Mouse (Mus musculus) small intestine, adult 2 months (tissue): ENCODE data around the gene Acvr1b. TPM values are rescaled to one million over a fixed set of nuclear protein-coding genes. Genes with fewer than 3 reads are reported as not detected.

ENCODE experiments used
- H3K27ac ChIP-seq: fragments of 200-500 bp; 2 replicates; pipeline ENCODE4 v1.5.1; 2012; ENCODE audit warnings: low read depth, low read length, control low read depth, inconsistent platforms; ENCODE audit not compliant: insufficient read depth
- H3K27me3 ChIP-seq: fragments of 200-500 bp; 2 replicates; pipeline ENCODE4 v1.6.1; 2012; ENCODE audit warnings: mild to moderate bottlenecking, moderate library complexity, low read length, inconsistent platforms; ENCODE audit not compliant: control insufficient read depth, insufficient read depth
- H3K36me3 ChIP-seq: fragments of 200-500 bp; 2 replicates; pipeline ENCODE4 v1.6.1; 2012; ENCODE audit warnings: mild to moderate bottlenecking, low read length, control low read depth, inconsistent platforms; ENCODE audit not compliant: control insufficient read depth, insufficient read depth
- H3K4me1 ChIP-seq: fragments of 200-500 bp; 2 replicates; pipeline ENCODE4 v1.6.1; 2012; ENCODE audit warnings: low read length, inconsistent platforms, mixed read lengths; ENCODE audit not compliant: control insufficient read depth, insufficient read depth, insufficient read length
- H3K4me3 ChIP-seq: fragments of 200-500 bp; 2 replicates; pipeline ENCODE4 v1.5.1; 2012; ENCODE audit warnings: low read depth, mild to moderate bottlenecking, control low read depth, inconsistent platforms, low read length, moderate library complexity
- CTCF ChIP-seq: fragments of 200-500 bp; IDR thresholded peaks from 2 replicates; pipeline ENCODE4 v1.5.1; 2012; ENCODE audit warnings: low read depth, mild to moderate bottlenecking, control low read depth, inconsistent platforms, low read length, moderate library complexity, mixed read lengths; ENCODE audit not compliant: insufficient replicate concordance, insufficient read length; ENCODE audit errors: extremely low read depth
- POLR2A ChIP-seq: fragments of 200-500 bp; IDR thresholded peaks from 2 replicates; pipeline ENCODE4 v1.6.1; 2012; ENCODE audit warnings: low read depth, mild to moderate bottlenecking, control low read depth, inconsistent platforms, low read length, moderate library complexity
- WGBS: fragments of 180-500 bp; shearing (Covaris S2); methylation state at CpG from one replicate; pipeline ENCODE4 v1.1.7; 2018; 5-methylcytosine and 5-hydroxymethylcytosine counted together
- polyA plus RNA-seq: library from polyadenylated mRNA; depleted of rRNA; stranded (reverse); fragments of >200 nt; gene quantifications from 2 replicates; pipeline ENCODE4 v1.2.3, GENCODE M21; 2012

Gene Acvr1b
- polyA plus RNA-seq, 1 experiment = 46.0 TPM

GRCm38 (mm10) chr15:101167553-101167952 is 6.3 kb upstream of the Acvr1b start:
- H3K4me1 ChIP-seq = peaks cover 21% of the 10 kb centered on the region; the same call in 1 of the 2 replicates
- no peaks in the 10 kb centered on the region for H3K36me3 ChIP-seq
- H3K4me3 ChIP-seq = peak overlapping the region; percentile 23; the same call in 1 of the 2 replicates
- TF ChIP-seq CTCF = no peak
- no peak for TF ChIP-seq POLR2A
- H3K27me3 ChIP-seq = no peaks in the 10 kb centered on the region
- peak overlapping the region; percentile 60 for H3K27ac ChIP-seq
- 30% methylated on average over 11 of the region's 11 CpGs for WGBS

- Histone ChIP-seq H3K4me3 (no peak overlapping the region), H3K36me3 (no peaks in the 10 kb centered on the region), H3K27me3 (no peaks in the 10 kb centered on the region), H3K27ac (no peak overlapping the region), H3K4me1 (peaks cover 13% of the 10 kb centered on the region; the same call in 1 of the 2 replicates)
- TF ChIP-seq CTCF (no peak), POLR2A (no peak)
- WGBS = 89% methylated on average over 5 of the region's 5 CpGs
Observed at GRCm38 (mm10) chr15:101169910-101170309, 4.0 kb upstream of the Acvr1b start.

GRCm38 (mm10) chr15:101170413-101170980 is 3.4 kb upstream of the Acvr1b start:
- TF ChIP-seq POLR2A (no peak), CTCF (no peak)

GRCm38 (mm10) chr15:101171272-101171671 is 2.6 kb upstream of the Acvr1b start:
- H3K4me1 ChIP-seq = peaks cover 8% of the 10 kb centered on the region; the same call in 1 of the 2 replicates
- no peak for TF ChIP-seq CTCF
- no peak for TF ChIP-seq POLR2A
- WGBS = 91% methylated on average over 4 of the region's 4 CpGs
- H3K36me3 ChIP-seq = no peaks in the 10 kb centered on the region
- H3K27ac ChIP-seq = no peak overlapping the region
- no peaks in the 10 kb centered on the region for H3K27me3 ChIP-seq
- H3K4me3 ChIP-seq = no peak overlapping the region

More at GRCm38 (mm10) chr15:101170413-101170980, 3.4 kb upstream of the Acvr1b start:
- 94% methylated on average over 10 of the region's 10 CpGs for WGBS
- Histone ChIP-seq H3K36me3 (no peaks in the 10 kb centered on the region), H3K4me1 (peaks cover 13% of the 10 kb centered on the region; the same call in 1 of the 2 replicates), H3K4me3 (no peak overlapping the region), H3K27me3 (no peaks in the 10 kb centered on the region), H3K27ac (no peak overlapping the region)

GRCm38 (mm10) chr15:101172016-101172415 is 1.9 kb upstream of the Acvr1b start:
- Histone ChIP-seq H3K36me3 (no peaks in the 10 kb centered on the region), H3K4me3 (no peak overlapping the region), H3K27ac (no peak overlapping the region), H3K4me1 (peaks cover 5% of the 10 kb centered on the region; the same call in 1 of the 2 replicates), H3K27me3 (no peaks in the 10 kb centered on the region)
- TF ChIP-seq CTCF (no peak), POLR2A (no peak)
- 70% methylated on average over 2 of the region's 2 CpGs for WGBS

- WGBS = 2% methylated on average over 46 of the region's 46 CpGs
- no peaks in the 10 kb centered on the region; the same call in 1 of the 2 replicates for H3K36me3 ChIP-seq
- H3K27me3 ChIP-seq = no peaks in the 10 kb centered on the region
- H3K4me3 ChIP-seq = peak overlapping the region; percentile 99
- peaks cover 12% of the 10 kb centered on the region for H3K4me1 ChIP-seq
- H3K27ac ChIP-seq = peak overlapping the region; percentile 86
- TF ChIP-seq CTCF (no peak), POLR2A (no peak)
Observed at GRCm38 (mm10) chr15:101174294-101175130, 645 bp downstream of the Acvr1b start.

- TF ChIP-seq CTCF = no peak
- no peak for TF ChIP-seq POLR2A
- peak overlapping the region; percentile 86 for H3K27ac ChIP-seq
- WGBS = 9% methylated on average over 5 of the region's 5 CpGs
- H3K4me1 ChIP-seq = peaks cover 14% of the 10 kb centered on the region
- H3K4me3 ChIP-seq = peak overlapping the region; percentile 99
- no peaks in the 10 kb centered on the region for H3K27me3 ChIP-seq
- H3K36me3 ChIP-seq = no peaks in the 10 kb centered on the region; the same call in 1 of the 2 replicates
Observed at GRCm38 (mm10) chr15:101175131-101175460, 1.2 kb downstream of the Acvr1b start.
